Comparison of ENCODE assay signal across 20 mouse cellular contexts in genomic region chr12:36315527-36315926, GRCm38 (mm10). TPM values are rescaled to one million over a fixed set of nuclear protein-coding genes. Genes with fewer than 3 reads are reported as not detected.
DNase-seq lines count a peak whose midpoint lies in the region; ATAC-seq and TF ChIP-seq lines count a peak whose summit lies in the region.
"Had no signal": no experiment of that assay in that cellular context is flagged by ENCODE, and none has a peak within 500 bp of the region (broad histone marks: within the 10 kb centered on the region; RNA-seq: fewer than 3 reads in every experiment).

No protein-coding gene starts in this region.

- no peaks in the 10 kb centered on the region for H3K27me3 ChIP-seq in midbrain, embryonic 16.5 days (ENCODE audit: control insufficient read depth, insufficient read depth, low read depth, low read length)
- H3K27me3 ChIP-seq in midbrain, embryonic 15.5 days (replicated peaks) = 0 out of 2 replicates have a peak, but pooled peaks cover 6% of the 10 kb centered on the region
- no peaks in the 10 kb centered on the region for H3K27me3 ChIP-seq in embryonic facial prominence, embryonic 11.5 days (ENCODE audit: control insufficient read depth, insufficient read depth, low read length)
- no peaks in the 10 kb centered on the region for H3K27me3 ChIP-seq in hindbrain, postnatal 0 days (ENCODE audit: insufficient read depth, low read length)
- H3K27me3 ChIP-seq in limb, embryonic 14.5 days (ENCODE audit: control insufficient read depth, insufficient read depth, low read length) = no peaks in the 10 kb centered on the region
- no peaks in the 10 kb centered on the region; the same call in 1 of the 2 replicates for H3K27me3 ChIP-seq in heart, embryonic 10.5 days (ENCODE audit: insufficient read depth, poor library complexity, severe bottlenecking)

- peak overlapping the region; percentile 14; the same call in 1 of the 2 replicates for H3K4me2 ChIP-seq in midbrain, embryonic 16.5 days (ENCODE audit: low read length)
- no peak overlapping the region for H3K4me2 ChIP-seq in midbrain, embryonic 15.5 days
- peak overlapping the region; percentile 19 for H3K4me2 ChIP-seq in embryonic facial prominence, embryonic 11.5 days (ENCODE audit: low read depth, low read length)
- 0 out of 2 replicates have a peak overlapping the region, but pooled peaks have one; percentile 16 for H3K4me2 ChIP-seq in hindbrain, postnatal 0 days (ENCODE audit: low read depth, low read length)
- H3K4me2 ChIP-seq in limb, embryonic 14.5 days (replicated peaks; ENCODE audit: low read depth, low read length, severe bottlenecking) = peak overlapping the region; percentile 78
- H3K4me2 ChIP-seq: lung, embryonic 14.5 days had no signal

- DNase-seq in embryonic facial prominence, embryonic 11.5 days (ENCODE audit: low spot score) = peak; percentile 59
- DNase-seq in hindbrain, postnatal 0 days (ENCODE audit: low spot score) = no peak
- peak; percentile 58 for DNase-seq in limb, embryonic 14.5 days (ENCODE audit: low spot score)
- DNase-seq in heart, embryonic 10.5 days (ENCODE audit: low spot score) = no peak
- DNase-seq in right cerebral cortex, postnatal 25 days = no peak
- DNase-seq in adrenal gland, adult 8-10 months = no peak
- DNase-seq: adrenal gland, postnatal 14 days; cerebellum, adult 2 months; gastrocnemius, adult 2 months; heart, adult 2 months; liver; lung, embryonic 14.5 days; spleen, adult 18-20 months; thymus, postnatal 4 days had no signal

- no peak overlapping the region for H3K27ac ChIP-seq in midbrain, embryonic 16.5 days (ENCODE audit: low read length)
- H3K27ac ChIP-seq in midbrain, embryonic 15.5 days = no peak overlapping the region
- no peak overlapping the region for H3K27ac ChIP-seq in embryonic facial prominence, embryonic 11.5 days (replicated peaks; ENCODE audit: low read depth, low read length)
- H3K27ac ChIP-seq in hindbrain, postnatal 0 days = no peak overlapping the region
- H3K27ac ChIP-seq in limb, embryonic 14.5 days (replicated peaks; ENCODE audit: low read depth, low read length) = peak overlapping the region; percentile 40; the same call in 1 of the 2 replicates
- H3K27ac ChIP-seq in heart, embryonic 10.5 days = no peak overlapping the region
- H3K27ac ChIP-seq: gastrocnemius, adult 2 months; heart, adult 2 months had no signal

- no peak overlapping the region for H3K4me3 ChIP-seq in midbrain, embryonic 16.5 days (ENCODE audit: low read depth, low read length)
- H3K4me3 ChIP-seq in midbrain, embryonic 15.5 days = no peak overlapping the region
- peak overlapping the region; percentile 16 for H3K4me3 ChIP-seq in embryonic facial prominence, embryonic 11.5 days (ENCODE audit: low read depth, low read length)
- H3K4me3 ChIP-seq in hindbrain, postnatal 0 days (ENCODE audit: low read length) = no peak overlapping the region; the same call in 1 of the 2 replicates
- peak overlapping the region; percentile 49 for H3K4me3 ChIP-seq in limb, embryonic 14.5 days (replicated peaks; ENCODE audit: low read length)
- H3K4me3 ChIP-seq in heart, embryonic 10.5 days = no peak overlapping the region
- H3K4me3 ChIP-seq: gastrocnemius, adult 2 months; heart, adult 2 months had no signal

- H3K9ac ChIP-seq in midbrain, embryonic 16.5 days (ENCODE audit: low read depth, low read length) = no peak overlapping the region
- no peak overlapping the region for H3K9ac ChIP-seq in midbrain, embryonic 15.5 days
- peak overlapping the region; percentile 9; the same call in 1 of the 2 replicates for H3K9ac ChIP-seq in embryonic facial prominence, embryonic 11.5 days (replicated peaks; ENCODE audit: low read length)
- H3K9ac ChIP-seq in hindbrain, postnatal 0 days (replicated peaks; ENCODE audit: low read length) = no peak overlapping the region
- peak overlapping the region; percentile 34 for H3K9ac ChIP-seq in limb, embryonic 14.5 days (ENCODE audit: low read depth, low read length, severe bottlenecking)
- H3K9ac ChIP-seq: lung, embryonic 14.5 days had no signal

- TF ChIP-seq CTCF in hindbrain, postnatal 0 days (IDR thresholded peaks at IDR 0.05; ENCODE audit: low read depth) = no peak

- no peak for TF ChIP-seq POLR2A in limb, embryonic 14.5 days (IDR thresholded peaks at IDR 0.05; ENCODE audit: borderline replicate concordance, extremely low read depth, insufficient read depth, insufficient read length)

- no peak for ATAC-seq in midbrain, embryonic 16.5 days
- ATAC-seq in midbrain, embryonic 15.5 days (replicated peaks) = no peak
- no peak for ATAC-seq in embryonic facial prominence, embryonic 11.5 days (replicated peaks; ENCODE audit: insufficient number of reproducible peaks, low FRiP score, low TSS enrichment, low read depth)
- no peak for ATAC-seq in hindbrain, postnatal 0 days
- ATAC-seq in limb, embryonic 14.5 days (ENCODE audit: low FRiP score, low read depth) = 0 out of 2 replicates have a peak, but pooled peaks have one; percentile 51
- ATAC-seq: CD4-positive, CD25-positive, alpha-beta regulatory T cell, adult 4 months; inflammation-experienced regulatory T-cells, adult 6 months had no signal

- 75% methylated on average over 3 of the region's 3 CpGs for WGBS in midbrain, embryonic 16.5 days
- WGBS in midbrain, embryonic 15.5 days = 84% methylated on average over 3 of the region's 3 CpGs
- 74% methylated on average over 3 of the region's 3 CpGs for WGBS in embryonic facial prominence, embryonic 11.5 days
- 87% methylated on average over 3 of the region's 3 CpGs for WGBS in hindbrain, postnatal 0 days
- 42% methylated on average over 3 of the region's 3 CpGs for WGBS in limb, embryonic 14.5 days
- WGBS in heart, embryonic 10.5 days = 80% methylated on average over 3 of the region's 3 CpGs

- H3K36me3 ChIP-seq in midbrain, embryonic 16.5 days (ENCODE audit: control insufficient read depth, insufficient read depth, low read length) = no peaks in the 10 kb centered on the region
- H3K36me3 ChIP-seq in midbrain, embryonic 15.5 days (replicated peaks) = no peaks in the 10 kb centered on the region
- no peaks in the 10 kb centered on the region for H3K36me3 ChIP-seq in embryonic facial prominence, embryonic 11.5 days (replicated peaks; ENCODE audit: control insufficient read depth, insufficient read depth, low read depth, low read length)
- no peaks in the 10 kb centered on the region for H3K36me3 ChIP-seq in hindbrain, postnatal 0 days (ENCODE audit: insufficient read depth, low read length)
- no peaks in the 10 kb centered on the region; the same call in 1 of the 2 replicates for H3K36me3 ChIP-seq in limb, embryonic 14.5 days (ENCODE audit: control insufficient read depth, insufficient read depth, low read length)
- H3K36me3 ChIP-seq in heart, embryonic 10.5 days = no peaks in the 10 kb centered on the region

- no peaks in the 10 kb centered on the region for H3K9me3 ChIP-seq in midbrain, embryonic 16.5 days (replicated peaks; ENCODE audit: control insufficient read depth, low read length, poor library complexity, severe bottlenecking)
- no peaks in the 10 kb centered on the region for H3K9me3 ChIP-seq in midbrain, embryonic 15.5 days
- no peaks in the 10 kb centered on the region for H3K9me3 ChIP-seq in embryonic facial prominence, embryonic 11.5 days (replicated peaks; ENCODE audit: control insufficient read depth, low read length)
- H3K9me3 ChIP-seq in hindbrain, postnatal 0 days (ENCODE audit: low read length) = no peaks in the 10 kb centered on the region
- H3K9me3 ChIP-seq in limb, embryonic 14.5 days (ENCODE audit: control insufficient read depth, low read length) = no peaks in the 10 kb centered on the region
- no peaks in the 10 kb centered on the region for H3K9me3 ChIP-seq in heart, embryonic 10.5 days

- peaks cover 11% of the 10 kb centered on the region; the same call in 1 of the 2 replicates for H3K4me1 ChIP-seq in midbrain, embryonic 16.5 days (ENCODE audit: control insufficient read depth, insufficient read depth, low read length)
- peaks cover 18% of the 10 kb centered on the region for H3K4me1 ChIP-seq in midbrain, embryonic 15.5 days
- H3K4me1 ChIP-seq in embryonic facial prominence, embryonic 11.5 days (ENCODE audit: control insufficient read depth, insufficient read depth, low read length) = no peaks in the 10 kb centered on the region
- no peaks in the 10 kb centered on the region for H3K4me1 ChIP-seq in hindbrain, postnatal 0 days (ENCODE audit: insufficient read depth, low read length)
- H3K4me1 ChIP-seq in limb, embryonic 14.5 days (ENCODE audit: control insufficient read depth, insufficient read depth, low read length) = peaks cover 14% of the 10 kb centered on the region
- no peaks in the 10 kb centered on the region for H3K4me1 ChIP-seq in heart, embryonic 10.5 days

RNA-seq across cellular contexts. Expression of gene Sostdc1, which starts 1.6 kb away (rescaled TPM):
- 11.9 and 13.0 TPM in 2 replicates for polyA plus RNA-seq in midbrain, embryonic 16.5 days (2015; fragmentation: Nextera tagmentation; extraction: Ambion mirVana)
- 6.8 and 8.1 TPM in 2 replicates for polyA plus RNA-seq in midbrain, embryonic 15.5 days (2015; fragmentation: Nextera tagmentation; extraction: Ambion mirVana)
- 47.9 and 50.1 TPM in 2 replicates for polyA plus RNA-seq in embryonic facial prominence, embryonic 11.5 days (2014; fragmentation: Nextera tagmentation; extraction: Ambion mirVana)
- 12.0 and 14.2 TPM in 2 replicates for total RNA-seq in hindbrain, postnatal 0 days (2014; rRNA removed)
- polyA plus RNA-seq in hindbrain, postnatal 0 days (2015; fragmentation: Nextera tagmentation; extraction: Ambion mirVana) = 28.9 and 32.4 TPM in 2 replicates
- 36.1 and 39.5 TPM in 2 replicates for polyA plus RNA-seq in limb, embryonic 14.5 days (2012; rRNA removed)
- polyA plus RNA-seq in limb, embryonic 14.5 days (2014; fragmentation: Nextera tagmentation; extraction: Ambion mirVana) = 63.8 and 69.7 TPM in 2 replicates
- 1.4 and 4.9 TPM in 2 replicates for polyA plus RNA-seq in heart, embryonic 10.5 days (2016; fragmentation: Nextera tagmentation; extraction: Ambion mirVana)
- total RNA-seq in adrenal gland, adult 8-10 months (2022) = under 1 TPM in 3 of 4 experiments, not detected in 1; 0.46 to 0.81 (median 0.49) TPM
- total RNA-seq: common myeloid progenitor, adult 5-6 weeks; MEL had no signal

Comparison
In these comparisons a context has a peak if more than half of its experiments do, and no peak if none do; other contexts are left out.
1. H3K4me3 ChIP-seq: peak in embryonic facial prominence, embryonic 11.5 days (single experiment) and limb, embryonic 14.5 days (single experiment); none in midbrain, embryonic 16.5 days (single experiment), midbrain, embryonic 15.5 days (single experiment), hindbrain, postnatal 0 days (single experiment) and heart, embryonic 10.5 days (single experiment).
2. H3K9ac ChIP-seq: peak in embryonic facial prominence, embryonic 11.5 days (single experiment) and limb, embryonic 14.5 days (single experiment); none in midbrain, embryonic 16.5 days (single experiment), midbrain, embryonic 15.5 days (single experiment) and hindbrain, postnatal 0 days (single experiment).
3. DNase-seq: peak in embryonic facial prominence, embryonic 11.5 days (single experiment) and limb, embryonic 14.5 days (single experiment); none in hindbrain, postnatal 0 days (single experiment), heart, embryonic 10.5 days (single experiment), right cerebral cortex, postnatal 25 days (single experiment) and adrenal gland, adult 8-10 months (single experiment).